Mouse (Mus musculus) lung, adult 2 months (tissue): ENCODE data around the gene Ap2a1. TPM values are rescaled to one million over a fixed set of nuclear protein-coding genes. Genes with fewer than 3 reads are reported as not detected.

Experiments
- DNase-seq: peaks from one replicate; pipeline ENCODE4 v3.0.0; 2022
- H3K4me1 ChIP-seq: fragments of 200-500 bp; 2 replicates; pipeline ENCODE4 v1.6.1; 2011; ENCODE audit warnings: low read length; ENCODE audit not compliant: control insufficient read depth, insufficient read depth
- H3K4me3 ChIP-seq: fragments of 200-500 bp; replicated peaks from 2 replicates; pipeline ENCODE3; 2011; ENCODE audit warnings: low read depth, mild to moderate bottlenecking, control low read depth, low read length; ENCODE audit errors: extremely low read depth
- CTCF ChIP-seq: fragments of 200-500 bp; IDR thresholded peaks from 2 replicates; pipeline ENCODE4 v1.5.1; 2011; ENCODE audit warnings: mild to moderate bottlenecking, low read length, control low read depth; ENCODE audit not compliant: insufficient read depth
- POLR2A ChIP-seq: fragments of 200-500 bp; IDR thresholded peaks from 2 replicates; pipeline ENCODE4 v1.6.1; 2011; ENCODE audit warnings: low read depth, mild to moderate bottlenecking, control low read depth, low read length, borderline replicate concordance; ENCODE audit errors: extremely low read depth
- WGBS: fragments of 180-500 bp; shearing (Covaris S2); methylation state at CpG from one replicate; pipeline ENCODE4 v1.1.7; 2018; 5-methylcytosine and 5-hydroxymethylcytosine counted together
- polyA plus RNA-seq: library from polyadenylated mRNA; depleted of rRNA; stranded (reverse); fragments of >200 nt; gene quantifications from 2 replicates; pipeline ENCODE4 v1.2.3, GENCODE M21; 2012

The Ap2a1 gene
- polyA plus RNA-seq, 1 experiment, result 101 TPM

GRCm38 (mm10) chr7:44964990-44965389 is 35.7 kb upstream of the Ap2a1 start:
- 95% methylated on average over 13 of the region's 13 CpGs for WGBS
- no peak overlapping the region for H3K4me3 ChIP-seq
- no peak for TF ChIP-seq POLR2A
- TF ChIP-seq CTCF, result no peak
- H3K4me1 ChIP-seq, result no peaks in the 10 kb centered on the region
- no peak for DNase-seq

- no peak for DNase-seq
- no peak for TF ChIP-seq POLR2A
- TF ChIP-seq CTCF, result no peak
- Histone ChIP-seq H3K4me3 (no peak overlapping the region), H3K4me1 (no peaks in the 10 kb centered on the region)
- WGBS, result 82% methylated on average over 5 of the region's 5 CpGs
These were observed 33.5 kb upstream of the Ap2a1 start for GRCm38 (mm10) chr7:44962831-44963230.

- no peak overlapping the region for H3K4me3 ChIP-seq
- TF ChIP-seq CTCF (no peak), POLR2A (no peak)
- H3K4me1 ChIP-seq, result no peaks in the 10 kb centered on the region
- 68% methylated on average over 8 of the region's 8 CpGs for WGBS
- DNase-seq, result no peak
These were observed 33.0 kb upstream of the Ap2a1 start for GRCm38 (mm10) chr7:44962337-44962736.

- WGBS, result 81% methylated on average over 13 of the region's 13 CpGs
- TF ChIP-seq CTCF (no peak), POLR2A (no peak)
- H3K4me1 ChIP-seq, result no peaks in the 10 kb centered on the region
These were observed 31.2 kb upstream of the Ap2a1 start for GRCm38 (mm10) chr7:44960512-44960910.

GRCm38 (mm10) chr7:44959874-44960511 is 30.7 kb upstream of the Ap2a1 start:
- TF ChIP-seq POLR2A (no peak), CTCF (no peak)
- Histone ChIP-seq H3K4me1 (no peaks in the 10 kb centered on the region), H3K4me3 (no peak overlapping the region)
- no peak for DNase-seq
- 79% methylated on average over 10 of the region's 10 CpGs for WGBS

More at GRCm38 (mm10) chr7:44960512-44960910, 31.2 kb upstream of the Ap2a1 start:
- DNase-seq, result no peak
- H3K4me3 ChIP-seq, result no peak overlapping the region

GRCm38 (mm10) chr7:44959281-44959680 is 30.0 kb upstream of the Ap2a1 start:
- Histone ChIP-seq H3K4me3 (no peak overlapping the region), H3K4me1 (no peaks in the 10 kb centered on the region)
- no peak for TF ChIP-seq POLR2A
- TF ChIP-seq CTCF, result no peak
- no peak for DNase-seq
- 73% methylated on average over 8 of the region's 8 CpGs for WGBS

- no peak for DNase-seq
- Histone ChIP-seq H3K4me1 (no peaks in the 10 kb centered on the region), H3K4me3 (no peak overlapping the region)
- no peak for TF ChIP-seq POLR2A
- TF ChIP-seq CTCF, result peak; percentile 56
- WGBS, result 38% methylated on average over 7 of the region's 7 CpGs
These were observed 28.9 kb upstream of the Ap2a1 start for GRCm38 (mm10) chr7:44958208-44958607.

GRCm38 (mm10) chr7:44957183-44957835 is 28.0 kb upstream of the Ap2a1 start:
- no peak overlapping the region for H3K4me3 ChIP-seq
- 67% methylated on average over 20 of the region's 20 CpGs for WGBS
- DNase-seq, result no peak
- no peak for TF ChIP-seq POLR2A
- TF ChIP-seq CTCF, result no peak
- no peaks in the 10 kb centered on the region for H3K4me1 ChIP-seq

- no peak for TF ChIP-seq CTCF
- TF ChIP-seq POLR2A, result no peak
- WGBS, result 63% methylated on average over 6 of the region's 6 CpGs
- Histone ChIP-seq H3K4me3 (no peak overlapping the region), H3K4me1 (peaks cover 3% of the 10 kb centered on the region; the same call in 1 of the 2 replicates)
- DNase-seq, result no peak
These were observed 27.0 kb upstream of the Ap2a1 start for GRCm38 (mm10) chr7:44956266-44956665.

- no peak for DNase-seq
- Histone ChIP-seq H3K4me1 (peaks cover 3% of the 10 kb centered on the region; the same call in 1 of the 2 replicates), H3K4me3 (no peak overlapping the region)
- TF ChIP-seq CTCF, result peak; percentile 30; the same call in 1 of the 2 replicates
- no peak for TF ChIP-seq POLR2A
- WGBS, result 34% methylated on average over 5 of the region's 5 CpGs
These were observed 26.3 kb upstream of the Ap2a1 start for GRCm38 (mm10) chr7:44955628-44956027.
